Mouse (Mus musculus) E14TG2a.4 (cell line): ENCODE data around the gene Spats1.

Source experiments
- H3K27me3 ChIP-seq: 2 replicates; pipeline ENCODE4 v1.6.1; 2014; ENCODE audit warnings: low read length, control low read depth; ENCODE audit not compliant: insufficient read depth
- H3K36me3 ChIP-seq: 2 replicates; pipeline ENCODE4 v1.6.1; 2014; ENCODE audit warnings: low read length, control low read depth; ENCODE audit not compliant: insufficient read depth
- H3K4me1 ChIP-seq: replicated peaks from 2 replicates; pipeline ENCODE4 v1.6.1; 2014; ENCODE audit warnings: low read depth, low read length, control low read depth
- H3K4me3 ChIP-seq: replicated peaks from 2 replicates; pipeline ENCODE4 v1.5.1; 2014; ENCODE audit warnings: mild to moderate bottlenecking, low read length
- H3K9me3 ChIP-seq: 2 replicates; pipeline ENCODE4 v1.6.1; 2014; ENCODE audit warnings: low read length, control low read depth
- CTCF ChIP-seq: conservative IDR thresholded peaks from 2 replicates; pipeline ENCODE4 v1.5.1; 2014; ENCODE audit warnings: low read length
- NANOG ChIP-seq: IDR thresholded peaks from 2 replicates; pipeline ENCODE4 v1.6.1; 2014; ENCODE audit warnings: borderline replicate concordance, low read length, mixed read lengths
- POU5F1 ChIP-seq: IDR thresholded peaks from 2 replicates; pipeline ENCODE4 v1.6.1; 2014; ENCODE audit warnings: low read length, borderline replicate concordance

Gene Spats1

DNA sequence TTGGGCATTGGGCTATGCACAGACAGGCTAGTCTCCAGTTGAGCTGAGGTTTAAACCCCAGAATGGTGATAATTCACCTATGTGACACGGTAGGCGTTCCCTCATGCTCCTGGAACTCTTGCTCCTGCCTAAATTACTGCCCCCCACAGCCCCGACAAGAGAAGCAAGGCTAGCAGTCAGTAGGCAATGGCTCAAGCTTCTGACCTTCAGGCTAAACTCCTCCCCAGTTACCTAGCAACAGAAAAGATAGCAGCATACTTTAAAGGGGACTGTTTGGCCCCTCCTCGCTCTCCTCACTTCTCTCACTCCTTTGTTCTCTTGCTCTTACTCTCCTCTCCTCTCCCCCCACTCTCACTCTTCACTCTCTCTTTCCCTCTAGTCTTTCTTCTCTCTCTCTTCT is 25.8 kb upstream of the Spats1 start:
- H3K4me1 ChIP-seq, result peaks cover 92% of the 10 kb centered on the region
- no peaks in the 10 kb centered on the region for H3K9me3 ChIP-seq
- no peaks in the 10 kb centered on the region for H3K36me3 ChIP-seq
- H3K27me3 ChIP-seq, result no peaks in the 10 kb centered on the region
- H3K4me3 ChIP-seq, result no peak overlapping the region
- TF ChIP-seq NANOG (no peak), CTCF (no peak), POU5F1 (no peak)

DNA sequence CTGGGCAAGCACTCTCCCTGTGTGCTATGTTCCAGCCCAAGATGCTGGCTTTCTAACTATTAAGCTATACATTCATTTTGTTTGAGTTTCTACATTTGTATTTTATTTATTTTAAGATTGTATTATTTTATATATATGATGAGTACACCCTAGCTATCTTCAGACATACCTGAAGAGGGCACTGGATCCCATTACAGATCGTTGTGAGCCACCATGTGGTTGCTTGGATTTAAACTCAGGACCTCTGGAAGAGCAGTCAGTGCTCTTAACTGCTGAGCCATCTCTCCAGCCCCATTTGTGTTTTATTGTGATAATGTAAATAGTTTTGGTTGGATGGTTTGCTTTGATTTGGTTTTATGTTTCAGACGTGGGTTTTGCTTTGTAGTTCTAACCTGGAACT is 24.3 kb upstream of the Spats1 start:
- Histone ChIP-seq H3K27me3 (no peaks in the 10 kb centered on the region), H3K4me3 (no peak overlapping the region), H3K9me3 (peaks cover 3% of the 10 kb centered on the region), H3K4me1 (peaks cover 87% of the 10 kb centered on the region), H3K36me3 (no peaks in the 10 kb centered on the region)
- TF ChIP-seq POU5F1, result no peak
- TF ChIP-seq CTCF, result peak; percentile 9; the same call in 1 of the 2 replicates
- no peak for TF ChIP-seq NANOG

DNA sequence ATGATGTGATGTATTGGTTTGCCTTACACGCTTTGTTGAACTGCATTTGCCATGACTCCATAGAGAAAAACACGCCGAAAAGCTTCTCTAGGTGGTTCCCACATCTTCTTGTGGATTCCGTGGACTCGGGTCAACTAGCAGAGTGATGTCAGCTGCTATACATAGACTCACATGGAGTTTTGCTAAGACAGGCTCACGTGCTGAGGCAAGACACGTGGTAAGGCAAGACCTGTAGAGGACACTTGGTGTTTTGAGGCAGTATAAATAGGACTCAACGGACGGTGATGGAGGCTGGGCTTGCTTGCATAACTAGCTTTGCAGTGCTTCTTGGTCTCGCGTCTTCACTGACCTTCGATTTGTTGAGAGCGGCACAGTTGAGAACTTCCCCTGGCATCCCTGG is 23.2 kb upstream of the Spats1 start:
- H3K36me3 ChIP-seq, result peaks cover 1% of the 10 kb centered on the region
- TF ChIP-seq NANOG (no peak), CTCF (no peak), POU5F1 (no peak)

DNA sequence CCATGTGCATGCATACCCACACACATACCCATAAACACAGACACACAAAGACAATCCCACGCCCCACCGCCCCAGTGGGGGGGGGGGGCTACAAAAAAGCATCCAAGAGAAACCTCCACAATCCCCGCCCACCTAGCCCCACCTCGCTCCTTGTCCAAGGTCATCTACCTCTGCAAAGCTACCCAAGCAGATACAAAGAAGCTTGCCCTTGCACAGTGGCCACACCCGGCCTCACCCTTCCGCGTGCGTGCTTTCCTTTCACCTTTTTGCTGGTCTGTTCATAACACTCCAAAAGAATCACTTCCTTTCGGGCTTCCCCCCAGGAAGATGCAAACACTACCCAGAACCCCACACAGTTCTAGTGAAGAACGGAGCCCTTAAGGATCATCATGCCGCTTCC is 20.2 kb upstream of the Spats1 start:
- peaks cover 44% of the 10 kb centered on the region for H3K9me3 ChIP-seq
- H3K4me1 ChIP-seq, result peaks cover 48% of the 10 kb centered on the region
- H3K27me3 ChIP-seq, result no peaks in the 10 kb centered on the region
- TF ChIP-seq POU5F1 (no peak), NANOG (no peak), CTCF (no peak)
- H3K4me3 ChIP-seq, result peak overlapping the region; percentile 63
- H3K36me3 ChIP-seq, result peaks cover 11% of the 10 kb centered on the region

More for the DNA sequence above, 23.2 kb upstream of the Spats1 start:
- Histone ChIP-seq H3K9me3 (peaks cover 15% of the 10 kb centered on the region), H3K4me3 (no peak overlapping the region), H3K27me3 (no peaks in the 10 kb centered on the region), H3K4me1 (peaks cover 76% of the 10 kb centered on the region)

DNA sequence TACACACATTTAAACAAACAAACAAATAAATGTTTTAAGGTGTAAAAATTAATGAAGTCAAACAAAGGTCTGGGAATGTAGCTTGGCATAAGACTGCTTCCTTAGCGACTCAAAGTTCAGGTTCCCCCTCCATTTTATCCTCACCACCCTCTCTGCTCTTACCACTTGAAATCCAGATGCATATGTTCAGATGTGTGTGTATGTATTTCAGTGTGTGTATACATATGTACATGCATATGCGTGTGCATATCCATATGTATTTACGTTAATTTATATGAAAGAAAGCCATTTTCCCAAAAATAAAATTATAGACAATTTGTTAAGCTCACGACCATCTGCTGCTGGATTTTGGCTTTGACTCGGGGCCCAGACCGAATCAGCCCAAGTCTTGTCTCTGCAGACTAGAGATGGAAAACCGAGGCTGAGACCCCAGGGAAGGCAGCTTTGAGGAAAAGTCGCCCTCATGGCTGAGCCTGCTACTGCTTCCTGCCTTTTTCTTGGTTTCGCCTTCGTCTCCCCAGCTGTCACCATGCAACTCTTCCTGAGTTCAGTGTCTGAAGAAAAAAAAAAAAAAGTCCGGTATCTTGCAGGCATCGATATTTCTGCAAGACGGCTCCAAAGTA is 15.4 kb upstream of the Spats1 start:
- no peaks in the 10 kb centered on the region for H3K27me3 ChIP-seq
- peaks cover 28% of the 10 kb centered on the region for H3K4me1 ChIP-seq
- peaks cover 44% of the 10 kb centered on the region for H3K9me3 ChIP-seq
- peaks cover 11% of the 10 kb centered on the region for H3K36me3 ChIP-seq
- no peak overlapping the region for H3K4me3 ChIP-seq
- TF ChIP-seq NANOG (no peak), POU5F1 (no peak), CTCF (no peak)

DNA sequence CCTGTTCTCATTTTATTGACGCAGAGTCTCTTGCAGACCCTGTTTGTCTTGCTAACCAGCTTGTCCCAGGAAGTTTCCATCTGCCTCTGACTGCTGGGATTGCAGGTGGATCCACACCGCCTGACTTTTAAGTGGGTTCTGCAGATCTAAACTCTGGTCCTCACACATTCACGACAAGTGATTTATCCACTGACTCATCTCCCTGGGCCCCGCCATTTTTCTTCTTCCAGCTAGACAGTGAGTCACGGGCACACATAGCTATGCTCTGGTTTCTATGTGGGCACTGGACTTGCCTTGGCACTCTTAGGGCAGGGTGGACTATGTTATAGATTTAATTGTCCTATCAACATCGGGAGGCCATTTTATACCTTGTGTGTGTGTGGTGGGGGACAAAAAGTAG is 14.5 kb upstream of the Spats1 start:
- Histone ChIP-seq H3K36me3 (peaks cover 11% of the 10 kb centered on the region), H3K9me3 (peaks cover 43% of the 10 kb centered on the region), H3K4me3 (no peak overlapping the region), H3K4me1 (peaks cover 21% of the 10 kb centered on the region), H3K27me3 (no peaks in the 10 kb centered on the region)
- TF ChIP-seq POU5F1, result no peak
- no peak for TF ChIP-seq NANOG
- TF ChIP-seq CTCF, result no peak

DNA sequence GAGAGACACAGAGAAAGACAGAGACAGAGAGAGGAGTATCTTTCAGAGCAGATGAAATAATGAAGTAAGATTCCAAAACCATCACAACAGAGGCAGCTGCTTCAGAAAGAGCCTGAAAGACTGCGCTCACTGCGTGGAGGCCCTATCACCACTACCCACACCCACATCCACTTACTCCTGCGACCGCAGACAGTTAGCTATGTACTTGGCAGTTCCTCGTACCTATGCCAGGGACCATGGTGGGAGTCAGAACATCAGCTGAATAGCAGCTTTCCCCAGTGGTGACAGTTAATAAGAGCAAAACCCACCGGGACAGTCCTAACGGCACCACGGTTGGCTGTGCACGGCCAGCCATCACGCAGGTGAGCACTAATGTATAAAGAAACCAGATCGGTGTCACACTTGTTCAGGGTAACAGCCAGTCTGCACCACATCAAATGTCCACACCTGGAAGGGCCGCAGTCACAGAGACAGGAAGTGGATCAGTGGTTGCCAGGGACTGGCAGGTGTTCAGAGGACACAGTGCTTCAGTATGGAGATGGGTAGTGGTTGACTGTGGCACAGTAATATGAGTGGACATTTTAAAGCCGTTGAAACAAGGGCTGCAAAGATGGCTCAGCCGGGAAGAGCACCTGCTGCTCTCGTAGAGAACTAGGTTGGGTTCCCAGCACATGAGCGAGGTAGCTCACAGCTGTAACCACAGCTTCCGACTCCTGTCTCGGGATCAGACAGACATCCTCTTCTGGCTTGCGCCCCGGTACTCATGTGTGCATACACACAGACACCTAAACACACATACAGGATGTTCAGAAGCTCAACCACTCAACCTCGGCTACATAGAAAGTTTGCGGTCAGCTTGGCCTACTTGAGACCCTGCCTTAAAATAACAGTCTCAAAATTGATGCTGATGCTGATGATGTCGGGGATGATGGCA is 13.4 kb upstream of the Spats1 start:
- H3K4me3 ChIP-seq, result no peak overlapping the region
- TF ChIP-seq NANOG, result no peak
- TF ChIP-seq CTCF, result no peak
- no peak for TF ChIP-seq POU5F1

DNA sequence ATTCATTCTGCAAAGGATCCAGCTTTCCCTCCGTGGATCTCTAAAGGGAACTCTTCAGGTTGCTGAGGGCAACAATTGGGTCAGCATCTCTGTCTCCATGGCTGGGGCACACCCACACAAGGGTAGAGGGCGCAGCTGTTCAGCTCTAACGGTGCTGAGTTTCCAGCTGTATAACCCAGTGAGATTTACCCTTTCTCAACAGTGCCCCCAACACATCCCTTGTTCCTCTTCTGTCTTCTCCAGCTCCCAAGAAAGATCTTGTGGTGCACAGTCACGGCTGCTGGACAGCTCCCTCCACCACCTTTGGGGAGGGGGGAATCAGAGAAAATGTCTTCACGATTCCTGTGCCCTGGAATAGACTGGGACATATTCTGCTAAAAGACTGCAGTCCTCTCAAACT is 12.0 kb upstream of the Spats1 start:
- TF ChIP-seq NANOG, result no peak
- no peak for TF ChIP-seq CTCF
- no peak for TF ChIP-seq POU5F1
- Histone ChIP-seq H3K27me3 (no peaks in the 10 kb centered on the region), H3K4me1 (peaks cover 28% of the 10 kb centered on the region), H3K36me3 (peaks cover 1% of the 10 kb centered on the region; the same call in 1 of the 2 replicates), H3K4me3 (no peak overlapping the region), H3K9me3 (peaks cover 26% of the 10 kb centered on the region)

More for the DNA sequence above, 13.4 kb upstream of the Spats1 start:
- H3K27me3 ChIP-seq, result no peaks in the 10 kb centered on the region
- H3K36me3 ChIP-seq, result peaks cover 11% of the 10 kb centered on the region
- peaks cover 24% of the 10 kb centered on the region for H3K4me1 ChIP-seq
- peaks cover 32% of the 10 kb centered on the region for H3K9me3 ChIP-seq
